Mouse (Mus musculus): ENCODE data around the gene Nsun7.

- no peak for TF ChIP-seq CTCF (IDR thresholded peaks at IDR 0.05; ENCODE audit: extremely low read depth, insufficient read length, insufficient replicate concordance, low read depth, low read length)
- no peak for TF ChIP-seq POLR2A (IDR thresholded peaks at IDR 0.05; ENCODE audit: low read depth, low read length)
These were observed 27.2 kb upstream of the Nsun7 start for GRCm38 (mm10) chr5:66232456-66232855.
